Mouse (Mus musculus): ENCODE results near the gene Grik5. TPM values are rescaled to one million over a fixed set of nuclear protein-coding genes. Genes with fewer than 3 reads are reported as not detected.

The Grik5 gene
- total and polyA plus RNA-seq, 2 experiments from 2014 or later: 18.6 to 153 TPM

DNA sequence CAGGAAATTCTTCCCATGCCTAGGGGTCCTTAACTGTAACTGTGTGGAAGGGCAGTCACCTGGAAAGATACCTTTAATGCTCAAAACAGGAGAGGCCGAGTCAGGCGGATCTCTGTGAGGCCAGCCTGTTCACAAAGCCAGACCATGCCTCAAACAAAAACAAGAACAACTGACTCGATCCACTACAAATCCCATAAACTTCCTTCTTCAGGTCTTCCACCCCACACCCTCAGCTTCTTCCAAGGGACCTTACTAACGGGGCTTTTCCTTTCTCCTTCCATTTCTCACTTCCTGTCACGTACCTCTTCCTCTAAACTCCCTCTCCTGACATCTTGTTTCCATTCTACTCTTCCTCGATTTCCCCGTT lies 4.1 kb upstream of the Grik5 start:
- peak overlapping the region; percentile 92 for H3K4me3 ChIP-seq (ENCODE audit: low read depth, low read length)
- ATAC-seq (ENCODE audit: low FRiP score): no peak
- peaks cover 24% of the 10 kb centered on the region for H3K4me1 ChIP-seq (ENCODE audit: insufficient read depth, low read length)

DNA sequence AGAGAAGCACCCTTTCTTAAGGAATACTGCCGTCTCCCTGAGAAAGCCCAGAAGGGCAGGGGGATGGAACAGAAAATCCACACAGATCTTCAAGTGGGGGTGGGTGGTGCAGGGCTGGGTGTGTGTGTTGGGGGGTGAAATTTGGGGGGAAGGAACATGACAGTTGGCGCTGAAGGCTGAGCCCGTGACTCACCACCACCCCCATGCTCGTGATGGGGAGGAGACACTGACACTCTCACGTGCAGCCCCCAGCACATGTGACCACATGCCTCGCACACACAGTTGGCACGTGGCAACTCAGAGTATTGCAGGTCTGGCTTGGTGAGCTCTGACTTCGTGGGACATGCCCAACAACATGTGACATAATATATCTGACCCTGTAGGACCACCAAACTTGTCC lies 1.8 kb upstream of the Grik5 start:
- Histone ChIP-seq H3K36me3 (ENCODE audit: insufficient read depth, low read length) (no peaks in the 10 kb centered on the region), H3K27me3 (ENCODE audit: insufficient read depth, low read length) (no peaks in the 10 kb centered on the region), H3K4me2 (ENCODE audit: low read depth, low read length, poor library complexity, severe bottlenecking) (peak overlapping the region; percentile 91; the same call in 1 of the 2 replicates), H3K4me3 (ENCODE audit: low read depth, low read length) (no peak overlapping the region), H3K4me1 (ENCODE audit: insufficient read depth, low read length) (peaks cover 38% of the 10 kb centered on the region), H3K9ac (replicated peaks; ENCODE audit: low read length, poor library complexity, severe bottlenecking) (no peak overlapping the region), H3K9me3 (ENCODE audit: low read length) (no peaks in the 10 kb centered on the region), H3K27ac (ENCODE audit: low read depth, low read length) (peak overlapping the region; percentile 92)
- TF ChIP-seq CTCF (IDR thresholded peaks at IDR 0.05): no peak
- 72% methylated on average over 8 of the region's 8 CpGs for WGBS
- ATAC-seq (ENCODE audit: low FRiP score) (no peak), DNase-seq (ENCODE audit: low spot score) (no peak)

More for the DNA sequence above, 4.1 kb upstream of the Grik5 start:
- peak overlapping the region; percentile 61 for H3K9ac ChIP-seq (replicated peaks; ENCODE audit: low read length, poor library complexity, severe bottlenecking)
- H3K36me3 ChIP-seq (ENCODE audit: insufficient read depth, low read length): peaks cover 18% of the 10 kb centered on the region
- H3K9me3 ChIP-seq (ENCODE audit: low read length): no peaks in the 10 kb centered on the region
- WGBS: 25% methylated on average over 7 of the region's 7 CpGs
- no peak for TF ChIP-seq CTCF (IDR thresholded peaks at IDR 0.05)
- DNase-seq (ENCODE audit: low spot score): no peak
- peak overlapping the region; percentile 81 for H3K27ac ChIP-seq (ENCODE audit: low read depth, low read length)
- H3K27me3 ChIP-seq (ENCODE audit: insufficient read depth, low read length): no peaks in the 10 kb centered on the region
- H3K4me2 ChIP-seq (ENCODE audit: low read depth, low read length, poor library complexity, severe bottlenecking): peak overlapping the region; percentile 53

DNA sequence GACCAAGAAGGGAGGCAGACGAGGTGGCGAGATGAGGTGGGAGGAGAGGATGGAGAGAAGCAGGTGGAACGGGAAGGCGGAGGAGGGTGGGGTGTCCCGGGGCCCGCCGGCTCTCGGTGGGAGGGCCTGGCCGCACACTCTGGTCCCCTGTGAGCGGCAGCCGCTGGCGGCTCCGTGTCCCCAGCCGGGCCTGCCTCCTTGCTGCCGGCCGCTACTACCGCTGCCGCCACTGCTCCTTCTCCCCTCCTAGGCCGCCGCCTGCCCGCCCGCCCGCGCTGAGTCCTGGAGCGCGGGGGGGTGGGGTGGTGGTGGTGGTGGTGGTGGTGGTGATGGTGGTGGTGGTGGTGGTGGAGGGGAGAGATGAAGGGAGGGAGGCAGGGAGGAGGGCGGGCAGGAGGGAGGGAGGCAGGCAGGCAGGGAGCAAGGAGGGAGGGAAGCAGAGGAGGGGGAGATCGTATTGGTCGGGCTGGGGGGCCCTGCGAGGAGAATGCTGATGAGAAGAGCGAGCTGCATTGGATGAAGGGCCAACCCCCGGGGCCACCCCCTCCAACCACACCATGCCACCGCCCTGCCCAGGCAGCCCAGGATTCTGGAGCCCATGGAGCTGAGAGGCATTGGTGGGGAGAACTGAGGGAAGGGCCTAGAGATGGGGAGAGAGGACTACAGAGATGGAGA lies 707 bp upstream of the Grik5 start:
- Histone ChIP-seq H3K4me2 (ENCODE audit: low read depth, low read length, poor library complexity, severe bottlenecking) (peak overlapping the region; percentile 91), H3K4me3 (ENCODE audit: low read depth, low read length) (peak overlapping the region; percentile 85), H3K4me1 (ENCODE audit: insufficient read depth, low read length) (peaks cover 29% of the 10 kb centered on the region), H3K9me3 (ENCODE audit: low read length) (no peaks in the 10 kb centered on the region), H3K27me3 (ENCODE audit: insufficient read depth, low read length) (no peaks in the 10 kb centered on the region), H3K36me3 (ENCODE audit: insufficient read depth, low read length) (peaks cover 6% of the 10 kb centered on the region), H3K27ac (ENCODE audit: low read depth, low read length) (peak overlapping the region; percentile 92), H3K9ac (replicated peaks; ENCODE audit: low read length, poor library complexity, severe bottlenecking) (peak overlapping the region; percentile 97)
- TF ChIP-seq CTCF (IDR thresholded peaks at IDR 0.05): no peak
- ATAC-seq (ENCODE audit: low FRiP score) (peak; percentile 17), DNase-seq (ENCODE audit: low spot score) (peak; percentile 85)
- 3% methylated on average over 9 of the region's 33 CpGs for WGBS

DNA sequence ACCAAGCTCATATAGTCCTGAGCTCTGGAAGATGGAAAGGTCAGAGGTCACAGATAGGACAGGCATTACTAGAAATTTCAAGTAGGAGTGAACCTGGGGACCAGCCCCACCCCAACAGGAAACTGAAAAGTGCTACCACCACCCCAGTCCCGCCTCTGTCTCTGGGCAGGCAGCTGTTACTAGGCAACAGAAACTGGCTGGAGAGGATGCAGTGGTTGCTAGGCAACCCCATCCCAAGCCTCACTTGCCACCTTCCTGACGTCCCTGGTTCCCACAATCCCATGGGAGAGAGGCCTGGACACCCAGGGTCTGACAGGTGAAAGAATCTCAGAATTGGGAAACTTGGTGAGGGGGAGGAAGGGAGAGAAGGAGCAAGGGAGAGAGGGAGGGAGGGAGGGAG lies 3.4 kb downstream of the Grik5 start:
- peak overlapping the region; percentile 91 for H3K4me2 ChIP-seq (ENCODE audit: low read depth, low read length, poor library complexity, severe bottlenecking)
- no peaks in the 10 kb centered on the region for H3K9me3 ChIP-seq (ENCODE audit: low read length)
- TF ChIP-seq CTCF (IDR thresholded peaks at IDR 0.05): no peak
- WGBS: 12% methylated on average over 2 of the region's 2 CpGs
- 0 out of 2 replicates have a peak overlapping the region, but pooled peaks have one; percentile 38 for H3K27ac ChIP-seq (ENCODE audit: low read depth, low read length)
- peak; percentile 15; the same call in 1 of the 2 replicates for ATAC-seq (ENCODE audit: low FRiP score)
- peaks cover 35% of the 10 kb centered on the region for H3K36me3 ChIP-seq (ENCODE audit: insufficient read depth, low read length)
- peak; percentile 83 for DNase-seq (ENCODE audit: low spot score)
- H3K9ac ChIP-seq (replicated peaks; ENCODE audit: low read length, poor library complexity, severe bottlenecking): 0 out of 2 replicates have a peak overlapping the region, but pooled peaks have one; percentile 29
- H3K27me3 ChIP-seq (ENCODE audit: insufficient read depth, low read length): no peaks in the 10 kb centered on the region
- no peak overlapping the region; the same call in 1 of the 2 replicates for H3K4me3 ChIP-seq (ENCODE audit: low read depth, low read length)
- peaks cover 22% of the 10 kb centered on the region for H3K4me1 ChIP-seq (ENCODE audit: insufficient read depth, low read length)

DNA sequence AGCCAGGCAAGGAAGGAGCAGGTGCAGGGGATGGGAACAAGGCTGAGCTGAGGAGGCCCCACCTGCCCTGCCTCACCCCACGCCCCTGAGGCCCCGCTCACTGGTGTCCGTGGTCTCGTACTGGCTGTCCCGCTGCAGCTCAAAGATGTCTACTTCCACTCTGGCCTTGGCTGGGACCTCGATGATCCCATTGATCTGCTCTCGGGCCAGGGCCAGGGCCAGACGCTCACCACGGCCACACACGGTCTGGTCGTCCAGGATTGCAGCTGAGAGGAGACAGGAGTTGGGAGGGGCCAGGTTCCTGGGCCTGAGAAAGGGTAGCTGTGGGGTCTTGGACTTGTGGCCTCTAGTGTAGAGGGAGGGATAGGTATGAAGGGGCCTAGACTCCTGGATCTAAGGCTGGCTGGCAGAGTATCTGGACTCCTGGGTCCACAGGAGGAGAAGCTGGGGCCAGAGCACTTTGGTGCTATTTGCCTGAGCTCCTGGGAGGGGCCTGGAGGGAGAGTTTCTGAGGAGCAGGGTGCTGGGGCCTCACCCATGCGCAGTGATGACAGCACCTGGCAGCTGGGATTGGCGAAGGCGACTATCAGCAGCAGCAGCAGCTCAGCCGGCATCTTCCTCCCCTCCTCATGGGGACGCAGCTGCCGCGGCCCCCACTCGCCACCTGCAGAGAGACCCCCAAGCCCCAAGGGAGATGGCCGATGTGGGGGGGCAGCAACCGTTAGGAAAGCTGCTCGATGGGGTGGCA lies 4.1 kb downstream of the Grik5 start:
- H3K9ac ChIP-seq (replicated peaks; ENCODE audit: low read length, poor library complexity, severe bottlenecking): peak overlapping the region; percentile 29; the same call in 1 of the 2 replicates
- 0 out of 2 replicates have a peak overlapping the region, but pooled peaks have one; percentile 38 for H3K27ac ChIP-seq (ENCODE audit: low read depth, low read length)
- WGBS: 74% methylated on average over 22 of the region's 22 CpGs
- peaks cover 16% of the 10 kb centered on the region for H3K4me1 ChIP-seq (ENCODE audit: insufficient read depth, low read length)
- ATAC-seq (ENCODE audit: low FRiP score) (no peak), DNase-seq (ENCODE audit: low spot score) (no peak)
- peaks cover 42% of the 10 kb centered on the region for H3K36me3 ChIP-seq (ENCODE audit: insufficient read depth, low read length)
- H3K4me2 ChIP-seq (ENCODE audit: low read depth, low read length, poor library complexity, severe bottlenecking): peak overlapping the region; percentile 91
- H3K9me3 ChIP-seq (ENCODE audit: low read length): no peaks in the 10 kb centered on the region
- no peak for TF ChIP-seq CTCF (IDR thresholded peaks at IDR 0.05)
- no peak overlapping the region; the same call in 1 of the 2 replicates for H3K4me3 ChIP-seq (ENCODE audit: low read depth, low read length)
- H3K27me3 ChIP-seq (ENCODE audit: insufficient read depth, low read length): no peaks in the 10 kb centered on the region

DNA sequence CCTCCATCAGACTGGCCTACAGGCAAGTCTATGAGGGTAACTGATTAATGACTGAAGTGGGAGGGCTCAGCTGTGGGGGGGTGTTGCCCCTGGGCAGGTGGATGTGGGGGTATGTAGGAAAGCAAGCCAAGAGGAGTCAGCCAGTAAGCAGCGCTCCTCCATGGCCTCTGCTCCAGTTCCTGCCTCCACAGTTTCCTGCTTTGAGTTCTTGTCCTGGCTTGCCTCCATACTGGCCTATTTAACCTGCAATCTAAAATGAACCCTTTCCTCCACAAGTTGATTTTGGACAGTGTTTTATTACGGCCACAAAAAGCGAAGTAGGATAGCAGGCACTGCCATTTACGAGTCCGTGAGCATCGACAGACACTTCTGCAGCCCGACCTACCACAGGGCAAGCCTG lies 4.8 kb downstream of the Grik5 start:
- H3K4me2 ChIP-seq (ENCODE audit: low read depth, low read length, poor library complexity, severe bottlenecking): no peak overlapping the region
- H3K9me3 ChIP-seq (ENCODE audit: low read length): no peaks in the 10 kb centered on the region
- no peak for DNase-seq (ENCODE audit: low spot score)
- no peak overlapping the region for H3K9ac ChIP-seq (replicated peaks; ENCODE audit: low read length, poor library complexity, severe bottlenecking)
- H3K27ac ChIP-seq (ENCODE audit: low read depth, low read length): no peak overlapping the region
- H3K4me1 ChIP-seq (ENCODE audit: insufficient read depth, low read length): peaks cover 16% of the 10 kb centered on the region
- no peak overlapping the region for H3K4me3 ChIP-seq (ENCODE audit: low read depth, low read length)
- TF ChIP-seq CTCF (IDR thresholded peaks at IDR 0.05): no peak
- 97% methylated on average over 7 of the region's 7 CpGs for WGBS
- no peaks in the 10 kb centered on the region for H3K27me3 ChIP-seq (ENCODE audit: insufficient read depth, low read length)
- peaks cover 49% of the 10 kb centered on the region for H3K36me3 ChIP-seq (ENCODE audit: insufficient read depth, low read length)
- ATAC-seq (ENCODE audit: low FRiP score): no peak
